Mouse (Mus musculus): ENCODE results near the gene Fahd1. TPM values are rescaled to one million over a fixed set of nuclear protein-coding genes. Genes with fewer than 3 reads are reported as not detected.

Gene Fahd1
- polyA plus RNA-seq, 1 experiment, result 12.6 TPM

GRCm38 (mm10) chr17:24799476-24799875, 50.7 kb downstream of the Fahd1 start:
- Histone ChIP-seq H3K4me3 (ENCODE audit: control insufficient read depth, low read depth, low read length) (no peak overlapping the region), H3K36me3 (ENCODE audit: control insufficient read depth, insufficient read depth, low read length) (no peaks in the 10 kb centered on the region), H3K27me3 (ENCODE audit: control insufficient read depth, insufficient read depth, low read length) (no peaks in the 10 kb centered on the region), H3K4me1 (ENCODE audit: control insufficient read depth, insufficient read depth, low read length) (no peaks in the 10 kb centered on the region; the same call in 1 of the 2 replicates), H3K27ac (ENCODE audit: control insufficient read depth, insufficient read depth, low read depth, low read length) (no peak overlapping the region)
- TF ChIP-seq POLR2A (IDR thresholded peaks at IDR 0.05; ENCODE audit: control insufficient read depth, low read depth, low read length) (no peak), CTCF (IDR thresholded peaks at IDR 0.05; ENCODE audit: control insufficient read depth, insufficient read depth, insufficient replicate concordance, low read depth, low read length) (no peak)

Other genes with a start within 250 kb of the Fahd1 start
- gene Tsc2, start 217.7 kb downstream of the Fahd1 start, polyA plus RNA-seq (2012; rRNA removed), result 37.8 and 41.6 TPM in 2 replicates
- gene Nthl1, start 217.7 kb downstream of the Fahd1 start, polyA plus RNA-seq (2012; rRNA removed), result 3.2 and 3.7 TPM in 2 replicates
- 3.3 and 3.9 TPM in 2 replicates for gene Slc9a3r2, start 200.0 kb downstream of the Fahd1 start, polyA plus RNA-seq (2012; rRNA removed)
- 0.19 TPM in 1 of 2 replicates, not detected in the other for gene Npw, start 191.9 kb downstream of the Fahd1 start, polyA plus RNA-seq (2012; rRNA removed)
- gene Zfp598, start 180.7 kb downstream of the Fahd1 start, polyA plus RNA-seq (2012; rRNA removed), result 45.4 and 50.0 TPM in 2 replicates
- gene Syngr3, start 160.4 kb downstream of the Fahd1 start, polyA plus RNA-seq (2012; rRNA removed), result 0.20 and 0.30 TPM in 2 replicates
- 144 and 150 TPM in 2 replicates for gene Gfer, start 154.2 kb downstream of the Fahd1 start, polyA plus RNA-seq (2012; rRNA removed)
- 62.1 and 63.2 TPM in 2 replicates for gene Noxo1, start 154.1 kb downstream of the Fahd1 start, polyA plus RNA-seq (2012; rRNA removed)
- gene Tbl3, start 142.7 kb downstream of the Fahd1 start, polyA plus RNA-seq (2012; rRNA removed), result 85.4 and 89.5 TPM in 2 replicates
- 1,124 and 1,208 TPM in 2 replicates for gene Rnf151, start 132.3 kb downstream of the Fahd1 start, polyA plus RNA-seq (2012; rRNA removed)
- 515 and 558 TPM in 2 replicates for gene Rps2, start 132.2 kb downstream of the Fahd1 start, polyA plus RNA-seq (2012; rRNA removed)
- 198 and 211 TPM in 2 replicates for gene Ndufb10, start 125.9 kb downstream of the Fahd1 start, polyA plus RNA-seq (2012; rRNA removed)
- 0.21 and 1.4 TPM in 2 replicates for gene Rpl3l, start 122.5 kb downstream of the Fahd1 start, polyA plus RNA-seq (2012; rRNA removed)
- 9.3 and 13.8 TPM in 2 replicates for gene Msrb1, start 113.7 kb downstream of the Fahd1 start, polyA plus RNA-seq (2012; rRNA removed)
- gene Hs3st6, start 97.4 kb downstream of the Fahd1 start, polyA plus RNA-seq (2012; rRNA removed), result 0.73 and 0.89 TPM in 2 replicates
- 3.4 and 4.7 TPM in 2 replicates for gene Meiob, start 46.1 kb downstream of the Fahd1 start, polyA plus RNA-seq (2012; rRNA removed)
- 529 and 573 TPM in 2 replicates for gene Hagh, start 10.2 kb downstream of the Fahd1 start, polyA plus RNA-seq (2012; rRNA removed)
- gene Igfals, start 15.6 kb upstream of the Fahd1 start, polyA plus RNA-seq (2012; rRNA removed), result 4.0 and 4.2 TPM in 2 replicates
- 125 and 131 TPM in 2 replicates for gene Nubp2, start 36.0 kb upstream of the Fahd1 start, polyA plus RNA-seq (2012; rRNA removed)
- gene Spsb3, start 36.3 kb upstream of the Fahd1 start, polyA plus RNA-seq (2012; rRNA removed), result 161 and 177 TPM in 2 replicates
- 28.0 and 31.2 TPM in 2 replicates for gene Eme2, start 44.7 kb upstream of the Fahd1 start, polyA plus RNA-seq (2012; rRNA removed)
- 45.9 and 56.7 TPM in 2 replicates for gene Mrps34, start 44.8 kb upstream of the Fahd1 start, polyA plus RNA-seq (2012; rRNA removed)
- gene Nme3, start 46.1 kb upstream of the Fahd1 start, polyA plus RNA-seq (2012; rRNA removed), result 9.3 and 15.5 TPM in 2 replicates
- gene Mapk8ip3, start 86.6 kb upstream of the Fahd1 start, polyA plus RNA-seq (2012; rRNA removed), result 60.2 and 62.6 TPM in 2 replicates
- gene Jpt2, start 110.3 kb upstream of the Fahd1 start, polyA plus RNA-seq (2012; rRNA removed), result 5.4 and 6.5 TPM in 2 replicates
- 26.5 and 27.6 TPM in 2 replicates for gene Cramp1l, start 165.4 kb upstream of the Fahd1 start, polyA plus RNA-seq (2012; rRNA removed)
- 130 and 146 TPM in 2 replicates for gene Ift140, start 165.7 kb upstream of the Fahd1 start, polyA plus RNA-seq (2012; rRNA removed)
- gene Tmem204, start 233.2 kb upstream of the Fahd1 start, polyA plus RNA-seq (2012; rRNA removed), result 4.1 and 5.2 TPM in 2 replicates

Measured in testis, adult 2 months (tissue).